7 mouse cellular contexts compared by ENCODE assay signal in the genomic region with DNA sequence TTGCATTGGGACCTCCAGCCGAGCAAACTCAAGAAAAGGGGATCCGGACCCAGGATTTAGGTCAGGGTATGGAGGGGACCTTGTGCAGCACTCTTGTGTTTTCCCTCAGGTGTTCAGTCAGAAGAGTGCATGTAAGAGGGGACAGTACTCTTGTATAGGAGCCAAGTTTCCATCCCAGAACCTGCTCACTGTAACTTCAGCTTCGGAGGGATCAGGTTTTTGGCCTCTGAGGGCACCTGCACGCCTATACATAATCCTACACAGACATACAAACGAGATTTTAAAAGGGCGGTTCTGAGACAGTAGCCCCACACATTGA. TPM values are rescaled to one million over a fixed set of nuclear protein-coding genes. Genes with fewer than 3 reads are reported as not detected.
A peak's percentile ranks its signal among the peaks of the same experiment; 100 is the strongest.
DNase-seq lines count a peak whose midpoint lies in the region; ATAC-seq and TF ChIP-seq lines count a peak whose summit lies in the region.

No protein-coding gene starts in this region.

- H3K4me2 ChIP-seq in kidney, postnatal 0 days (ENCODE audit: low read length) = peak overlapping the region; percentile 43; the same call in 1 of the 2 replicates
- peak overlapping the region; percentile 59; the same call in 1 of the 2 replicates for H3K4me2 ChIP-seq in forebrain, embryonic 11.5 days (ENCODE audit: low read depth, low read length, severe bottlenecking)
- H3K4me2 ChIP-seq in neural tube, embryonic 12.5 days (replicated peaks) = peak overlapping the region; percentile 85

- H3K27me3 ChIP-seq in kidney, postnatal 0 days (ENCODE audit: insufficient read depth, low read length) = no peaks in the 10 kb centered on the region
- H3K27me3 ChIP-seq in forebrain, embryonic 11.5 days (ENCODE audit: control insufficient read depth, insufficient read depth, low read length) = no peaks in the 10 kb centered on the region
- no peaks in the 10 kb centered on the region for H3K27me3 ChIP-seq in limb, embryonic 10.5 days (ENCODE audit: low read depth, poor library complexity, severe bottlenecking)
- no peaks in the 10 kb centered on the region for H3K27me3 ChIP-seq in neural tube, embryonic 12.5 days (replicated peaks)

- peaks cover 19% of the 10 kb centered on the region; the same call in 1 of the 2 replicates for H3K36me3 ChIP-seq in kidney, postnatal 0 days (ENCODE audit: insufficient read depth, low read length)
- H3K36me3 ChIP-seq in forebrain, embryonic 11.5 days (ENCODE audit: control insufficient read depth, insufficient read depth, low read length) = peaks cover 5% of the 10 kb centered on the region; the same call in 1 of the 2 replicates
- H3K36me3 ChIP-seq in limb, embryonic 10.5 days = peaks cover 37% of the 10 kb centered on the region
- H3K36me3 ChIP-seq in neural tube, embryonic 12.5 days = peaks cover 26% of the 10 kb centered on the region

- H3K4me1 ChIP-seq in kidney, postnatal 0 days (replicated peaks; ENCODE audit: insufficient read depth, low read length) = peaks cover 3% of the 10 kb centered on the region; the same call in 1 of the 2 replicates
- H3K4me1 ChIP-seq in forebrain, embryonic 11.5 days (replicated peaks; ENCODE audit: control insufficient read depth, insufficient read depth, low read length) = peaks cover 10% of the 10 kb centered on the region; the same call in 1 of the 2 replicates
- peaks cover 33% of the 10 kb centered on the region for H3K4me1 ChIP-seq in limb, embryonic 10.5 days
- peaks cover 18% of the 10 kb centered on the region for H3K4me1 ChIP-seq in neural tube, embryonic 12.5 days

- 95% methylated on average over 6 of the region's 6 CpGs for WGBS in kidney, postnatal 0 days
- 92% methylated on average over 6 of the region's 6 CpGs for WGBS in forebrain, embryonic 11.5 days
- WGBS in limb, embryonic 10.5 days = 92% methylated on average over 6 of the region's 6 CpGs
- WGBS in neural tube, embryonic 12.5 days = 91% methylated on average over 6 of the region's 6 CpGs

- peak overlapping the region; percentile 46; the same call in 1 of the 2 replicates for H3K9ac ChIP-seq in kidney, postnatal 0 days (ENCODE audit: low read depth, low read length)
- no peak overlapping the region for H3K9ac ChIP-seq in forebrain, embryonic 11.5 days (ENCODE audit: low read length)
- H3K9ac ChIP-seq in neural tube, embryonic 12.5 days = no peak overlapping the region

- DNase-seq in kidney, postnatal 0 days (ENCODE audit: low spot score) = no peak
- no peak for DNase-seq in kidney, postnatal 4 days
- DNase-seq in forebrain, embryonic 11.5 days (ENCODE audit: low spot score) = no peak
- DNase-seq in limb, embryonic 10.5 days (ENCODE audit: low spot score) = no peak
- no peak for DNase-seq in gastrocnemius, postnatal 10 days
- no peak for DNase-seq in cerebellum, adult 18-20 months

- no peak for ATAC-seq in kidney, postnatal 0 days (replicated peaks; ENCODE audit: low FRiP score, low read depth)
- no peak for ATAC-seq in forebrain, embryonic 11.5 days (replicated peaks; ENCODE audit: low FRiP score)
- ATAC-seq in neural tube, embryonic 12.5 days (ENCODE audit: low FRiP score, low read depth) = no peak

- peak overlapping the region; percentile 58; the same call in 1 of the 2 replicates for H3K27ac ChIP-seq in kidney, postnatal 0 days
- no peak overlapping the region for H3K27ac ChIP-seq in forebrain, embryonic 11.5 days (ENCODE audit: low read depth, low read length)
- H3K27ac ChIP-seq in limb, embryonic 10.5 days = peak overlapping the region; percentile 97
- H3K27ac ChIP-seq in neural tube, embryonic 12.5 days = no peak overlapping the region

- H3K4me3 ChIP-seq in kidney, postnatal 0 days (replicated peaks; ENCODE audit: low read depth, low read length) = 0 out of 2 replicates have a peak overlapping the region, but pooled peaks have one; percentile 75
- no peak overlapping the region for H3K4me3 ChIP-seq in forebrain, embryonic 11.5 days (ENCODE audit: low read depth, low read length)
- H3K4me3 ChIP-seq in limb, embryonic 10.5 days = peak overlapping the region; percentile 86
- no peak overlapping the region for H3K4me3 ChIP-seq in neural tube, embryonic 12.5 days

- H3K9me3 ChIP-seq in kidney, postnatal 0 days (replicated peaks; ENCODE audit: low read length) = no peaks in the 10 kb centered on the region
- H3K9me3 ChIP-seq in forebrain, embryonic 11.5 days (ENCODE audit: control insufficient read depth, low read length) = no peaks in the 10 kb centered on the region
- no peaks in the 10 kb centered on the region for H3K9me3 ChIP-seq in limb, embryonic 10.5 days (replicated peaks)
- H3K9me3 ChIP-seq in neural tube, embryonic 12.5 days = no peaks in the 10 kb centered on the region

- no peak for TF ChIP-seq CTCF in kidney, postnatal 0 days (IDR thresholded peaks at IDR 0.05; ENCODE audit: low read depth)

RNA-seq across cellular contexts. Expression of a gene that starts 0.8 kb away (rescaled TPM):
- polyA plus RNA-seq in kidney, postnatal 0 days (2015; fragmentation: Nextera tagmentation; extraction: Ambion mirVana) = 78.4 and 86.9 TPM in 2 replicates
- 98.0 and 98.2 TPM in 2 replicates for polyA plus RNA-seq in forebrain, embryonic 11.5 days (2014; fragmentation: Nextera tagmentation; extraction: Ambion mirVana)
- polyA plus RNA-seq in limb, embryonic 10.5 days (2016; fragmentation: Nextera tagmentation; extraction: Ambion mirVana) = 120 and 129 TPM in 2 replicates
- polyA plus RNA-seq in neural tube, embryonic 12.5 days (2016; fragmentation: Nextera tagmentation; extraction: Ambion mirVana) = 92.3 and 96.2 TPM in 2 replicates
- 10 to 100 TPM; 55.4 to 65.0 TPM for total RNA-seq in gastrocnemius, postnatal 10 days (2021)

RNA-seq across cellular contexts. Expression of a gene that starts 15.6 kb away (rescaled TPM):
- polyA plus RNA-seq in kidney, postnatal 0 days (2015; fragmentation: Nextera tagmentation; extraction: Ambion mirVana) = 27.1 and 29.4 TPM in 2 replicates
- polyA plus RNA-seq in forebrain, embryonic 11.5 days (2014; fragmentation: Nextera tagmentation; extraction: Ambion mirVana) = 78.7 and 89.0 TPM in 2 replicates
- 28.2 and 33.5 TPM in 2 replicates for polyA plus RNA-seq in limb, embryonic 10.5 days (2016; fragmentation: Nextera tagmentation; extraction: Ambion mirVana)
- polyA plus RNA-seq in neural tube, embryonic 12.5 days (2016; fragmentation: Nextera tagmentation; extraction: Ambion mirVana) = 94.2 and 100 TPM in 2 replicates
- total RNA-seq in gastrocnemius, postnatal 10 days (2021) = 10 to 100 TPM; 13.0 to 15.0 TPM

RNA-seq across cellular contexts. Expression of a gene that starts 15.7 kb away (rescaled TPM):
- 0.22 and 0.24 TPM in 2 replicates for polyA plus RNA-seq in kidney, postnatal 0 days (2015; fragmentation: Nextera tagmentation; extraction: Ambion mirVana)
- polyA plus RNA-seq in forebrain, embryonic 11.5 days (2014; fragmentation: Nextera tagmentation; extraction: Ambion mirVana) = 0.16 TPM in 1 of 2 replicates, not detected in the other
- polyA plus RNA-seq in limb, embryonic 10.5 days (2016; fragmentation: Nextera tagmentation; extraction: Ambion mirVana) = 0.06 and 0.14 TPM in 2 replicates
- 0.08 TPM in 1 of 2 replicates, not detected in the other for polyA plus RNA-seq in neural tube, embryonic 12.5 days (2016; fragmentation: Nextera tagmentation; extraction: Ambion mirVana)
- not detected for total RNA-seq in gastrocnemius, postnatal 10 days (2021)

RNA-seq across cellular contexts. Expression of a gene that starts 45.7 kb away (rescaled TPM):
- polyA plus RNA-seq in kidney, postnatal 0 days (2015; fragmentation: Nextera tagmentation; extraction: Ambion mirVana) = 8.3 and 8.7 TPM in 2 replicates
- 15.2 and 17.1 TPM in 2 replicates for polyA plus RNA-seq in forebrain, embryonic 11.5 days (2014; fragmentation: Nextera tagmentation; extraction: Ambion mirVana)
- 15.8 and 16.0 TPM in 2 replicates for polyA plus RNA-seq in limb, embryonic 10.5 days (2016; fragmentation: Nextera tagmentation; extraction: Ambion mirVana)
- 15.8 and 16.7 TPM in 2 replicates for polyA plus RNA-seq in neural tube, embryonic 12.5 days (2016; fragmentation: Nextera tagmentation; extraction: Ambion mirVana)
- total RNA-seq in gastrocnemius, postnatal 10 days (2021) = 1 to 10 TPM; 3.6 to 4.4 TPM

RNA-seq across cellular contexts. Expression of a gene that starts 53.2 kb away (rescaled TPM):
- polyA plus RNA-seq in kidney, postnatal 0 days (2015; fragmentation: Nextera tagmentation; extraction: Ambion mirVana) = not detected in 2 replicates
- not detected in 2 replicates for polyA plus RNA-seq in forebrain, embryonic 11.5 days (2014; fragmentation: Nextera tagmentation; extraction: Ambion mirVana)
- polyA plus RNA-seq in limb, embryonic 10.5 days (2016; fragmentation: Nextera tagmentation; extraction: Ambion mirVana) = not detected in 2 replicates
- 0.10 TPM in 2 replicates for polyA plus RNA-seq in neural tube, embryonic 12.5 days (2016; fragmentation: Nextera tagmentation; extraction: Ambion mirVana)
- total RNA-seq in gastrocnemius, postnatal 10 days (2021) = not detected

Comparison
In these comparisons a context has a peak if more than half of its experiments do, and no peak if none do; other contexts are left out.
1. H3K27ac ChIP-seq: peak in kidney, postnatal 0 days (single experiment) and limb, embryonic 10.5 days (single experiment); none in forebrain, embryonic 11.5 days (single experiment) and neural tube, embryonic 12.5 days (single experiment).
2. H3K4me3 ChIP-seq: peak in kidney, postnatal 0 days (single experiment) and limb, embryonic 10.5 days (single experiment); none in forebrain, embryonic 11.5 days (single experiment) and neural tube, embryonic 12.5 days (single experiment).
3. Peak in every context shown above with its lines, with median percentiles within 50 percentile points of each other: H3K4me2 ChIP-seq.